Mouse (Mus musculus) C2C12 (cell line): Measurements from ENCODE around the gene Dnah11.

Source experiments
- CTCF ChIP-seq: IDR thresholded peaks from one replicate; pipeline ENCODE4 v1.5.1; 2011; ENCODE audit not compliant: control insufficient read depth, insufficient read depth, insufficient read length
- MAX ChIP-seq: IDR thresholded peaks from one replicate; pipeline ENCODE4 v1.6.1; 2011; ENCODE audit warnings: mild to moderate bottlenecking, control low read depth

DNA sequence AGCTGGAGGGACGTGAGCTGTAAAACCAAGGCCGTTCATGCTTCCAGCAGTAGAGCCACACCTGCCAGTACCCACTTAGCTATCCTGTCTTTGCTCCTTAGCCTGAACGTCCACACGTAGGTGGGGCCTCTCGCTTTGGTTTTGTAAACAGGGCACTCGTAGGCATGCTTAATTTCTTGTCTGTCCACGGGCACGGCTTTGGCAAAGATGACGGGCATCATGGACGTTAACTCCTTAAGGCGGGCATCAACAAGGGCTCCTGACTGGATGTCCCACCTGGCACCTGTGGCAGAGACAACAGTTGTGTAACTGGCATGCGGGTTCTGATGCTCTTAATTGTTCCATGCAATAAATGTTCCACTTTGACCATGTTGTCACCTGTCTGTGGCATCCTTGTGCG, 320.5 kb downstream of the Dnah11 start:
- no peak for TF ChIP-seq CTCF
- TF ChIP-seq MAX, result no peak
